Mouse (Mus musculus) cortical plate, adult 2 months (tissue): ENCODE measurements around the gene Cachd1.

Experiments used
- CTCF ChIP-seq: fragments of 200-500 bp; IDR thresholded peaks from 2 replicates; pipeline ENCODE4 v1.5.1; 2011; ENCODE audit warnings: mild to moderate bottlenecking, control low read depth, low read length; ENCODE audit not compliant: insufficient read depth; ENCODE audit errors: extremely low read depth
- POLR2A ChIP-seq: fragments of 200-500 bp; IDR thresholded peaks from 2 replicates; pipeline ENCODE4 v1.6.1; 2011; ENCODE audit warnings: mild to moderate bottlenecking, low read length, control low read depth; ENCODE audit not compliant: insufficient read depth; ENCODE audit errors: extremely low read depth

DNA sequence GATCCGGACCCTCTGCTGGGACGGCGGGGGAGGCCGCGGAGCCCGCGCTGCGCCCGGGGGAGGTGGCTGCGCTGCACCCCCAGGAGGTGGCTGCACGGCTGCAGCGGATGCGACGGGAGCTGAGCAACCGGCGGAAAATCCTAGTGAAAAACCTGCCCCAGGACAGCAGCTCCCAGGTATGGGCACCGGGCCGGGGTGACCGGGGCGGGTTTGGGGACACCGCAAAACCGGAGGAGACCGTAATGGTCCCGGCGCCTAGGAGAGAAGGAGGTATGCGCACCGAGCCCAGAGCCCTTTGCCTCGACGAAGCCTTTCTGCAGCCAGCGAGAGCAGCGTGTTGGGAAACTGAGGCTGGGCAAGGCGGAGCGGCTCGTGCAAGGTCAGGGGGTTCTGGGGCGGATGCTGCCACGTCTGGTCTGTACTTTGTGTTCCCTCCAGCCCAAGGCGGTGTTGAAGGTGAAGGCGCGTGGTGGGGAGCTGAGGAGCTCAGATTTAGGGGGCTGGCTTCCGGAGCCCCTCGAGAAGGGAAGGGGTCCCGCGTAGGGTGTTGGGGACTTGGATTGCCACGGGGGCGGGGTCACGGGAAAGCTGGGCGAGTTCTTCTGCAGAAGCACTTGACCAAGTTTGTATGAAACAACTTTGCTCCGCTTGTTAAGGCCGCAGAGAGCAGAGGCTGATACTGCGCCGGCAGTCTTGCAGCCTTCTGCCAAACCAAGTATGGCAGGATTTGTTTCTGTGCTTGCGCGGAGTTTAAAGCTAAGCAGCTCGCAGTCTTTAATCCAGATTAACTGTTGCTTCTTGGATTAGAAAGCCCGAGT lies 292.9 kb downstream of the Cachd1 start:
- TF ChIP-seq POLR2A (no peak), CTCF (no peak)
